Mouse (Mus musculus) brain, embryonic 14.5 days (tissue): ENCODE measurements at regions not wholly inside any gene's neighbourhood (a gene's known extent, or its start where the extent isn't known, plus 50 kb on each side); places are given as distances from the start of the nearest gene placed in this dataset.

Experiments used
- CTCF ChIP-seq: fragments of 200-500 bp; IDR thresholded peaks from 2 replicates; pipeline ENCODE4 v1.5.1; 2012; ENCODE audit warnings: inconsistent platforms, mild to moderate bottlenecking, moderate library complexity, borderline replicate concordance; ENCODE audit not compliant: insufficient read depth, insufficient read length; ENCODE audit errors: extremely low read depth
- POLR2A ChIP-seq: fragments of 200-500 bp; IDR thresholded peaks from 2 replicates; pipeline ENCODE4 v1.6.1; 2012; ENCODE audit warnings: mild to moderate bottlenecking, inconsistent platforms, borderline replicate concordance; ENCODE audit not compliant: poor library complexity, insufficient read depth, insufficient read length, severe bottlenecking; ENCODE audit errors: extremely low read depth

DNA sequence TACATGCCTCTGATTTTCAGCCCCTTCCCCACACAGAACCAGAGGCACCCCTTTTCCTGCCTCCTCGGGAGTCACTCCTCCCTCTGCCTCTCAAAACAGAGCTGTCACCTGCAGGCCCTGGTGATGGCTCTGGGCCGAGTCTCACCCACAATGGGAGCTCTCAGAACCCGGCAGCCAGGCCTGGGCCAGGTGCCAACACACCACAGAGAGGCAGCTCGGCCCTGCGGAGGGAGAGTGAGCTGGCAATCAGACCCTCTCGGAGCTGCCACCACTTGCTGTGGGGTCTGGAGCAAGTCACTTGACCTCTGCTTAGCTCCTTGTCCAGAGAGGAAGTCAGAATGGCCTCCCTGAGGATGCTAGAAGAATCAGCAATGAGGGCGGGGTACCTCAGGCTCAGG lies 63.2 kb upstream of the Pax1 start:
- TF ChIP-seq CTCF, result no peak
- TF ChIP-seq POLR2A, result no peak
